Mouse (Mus musculus) hematopoietic stem cell, adult 5-6 weeks (primary cell): Measurements from ENCODE around the gene Fxyd7. TPM values are rescaled to one million over a fixed set of nuclear protein-coding genes. Genes with fewer than 3 reads are reported as not detected.

Experiments used
- ATAC-seq, 2 experiments: fragments of 125-278 bp in 1 of 2; replicated peaks in 1 of 2; 2 replicates each; pipeline ENCODE4 v1.8.0; 2016 to 2017; ENCODE audit warnings: inconsistent platforms in 2 of 2, mild to moderate bottlenecking in 2 of 2, moderate number of reproducible peaks in 2 of 2, low read depth in 1 of 2, moderate TSS enrichment in 1 of 2; ENCODE audit not compliant: low FRiP score in 2 of 2, poor library complexity in 2 of 2, severe bottlenecking in 2 of 2, insufficient read depth in 1 of 2, low TSS enrichment in 1 of 2
- total RNA-seq: library from RNA; stranded (forward); fragments of 172-1452, 232-1000 nt; gene quantifications from 2 replicates; pipeline ENCODE4 v1.2.3, GENCODE M21; 2017

Gene Fxyd7
- total RNA-seq, 1 experiment from 2014 or later: 2.2 TPM

DNA sequence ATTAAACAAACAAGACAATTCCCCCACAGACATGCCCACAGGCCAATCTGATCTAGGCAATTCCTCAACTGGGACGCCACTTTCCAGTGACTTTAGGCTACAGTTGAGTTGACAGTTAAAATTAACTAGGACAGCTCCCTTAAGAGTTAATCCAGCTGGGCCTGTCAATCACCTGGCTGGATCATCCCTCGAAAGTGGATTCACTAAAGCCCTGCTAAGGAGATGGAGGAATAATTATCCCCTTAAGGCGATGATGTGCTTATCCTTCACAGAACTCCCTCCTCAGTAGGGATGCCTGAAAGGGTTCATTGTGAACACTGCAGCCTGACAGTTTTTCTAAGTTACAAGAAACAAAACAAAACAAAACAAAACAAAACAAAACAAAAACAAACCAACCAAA is 29.3 kb upstream of the Fxyd7 start:
- ATAC-seq: no peak

DNA sequence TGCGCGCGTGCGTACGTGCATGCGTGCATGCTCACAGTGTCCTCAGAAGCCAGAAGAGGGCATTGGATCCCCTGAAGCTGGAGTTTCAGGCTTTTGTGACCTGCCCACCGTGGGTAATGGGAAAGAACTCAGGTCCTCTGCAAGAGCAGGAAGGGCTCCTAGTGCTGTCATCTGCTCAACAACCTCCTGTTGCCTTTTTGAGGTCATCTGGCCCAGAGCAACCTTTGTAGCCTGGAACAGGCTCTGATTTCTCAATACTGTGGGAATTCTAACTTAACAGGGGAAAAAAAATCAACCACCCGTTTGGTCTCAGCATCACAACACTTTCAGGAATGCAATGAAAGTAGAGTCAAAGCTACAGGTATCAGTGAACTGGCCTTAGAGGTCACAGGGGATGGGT is 28.4 kb upstream of the Fxyd7 start:
- ATAC-seq: no peak

DNA sequence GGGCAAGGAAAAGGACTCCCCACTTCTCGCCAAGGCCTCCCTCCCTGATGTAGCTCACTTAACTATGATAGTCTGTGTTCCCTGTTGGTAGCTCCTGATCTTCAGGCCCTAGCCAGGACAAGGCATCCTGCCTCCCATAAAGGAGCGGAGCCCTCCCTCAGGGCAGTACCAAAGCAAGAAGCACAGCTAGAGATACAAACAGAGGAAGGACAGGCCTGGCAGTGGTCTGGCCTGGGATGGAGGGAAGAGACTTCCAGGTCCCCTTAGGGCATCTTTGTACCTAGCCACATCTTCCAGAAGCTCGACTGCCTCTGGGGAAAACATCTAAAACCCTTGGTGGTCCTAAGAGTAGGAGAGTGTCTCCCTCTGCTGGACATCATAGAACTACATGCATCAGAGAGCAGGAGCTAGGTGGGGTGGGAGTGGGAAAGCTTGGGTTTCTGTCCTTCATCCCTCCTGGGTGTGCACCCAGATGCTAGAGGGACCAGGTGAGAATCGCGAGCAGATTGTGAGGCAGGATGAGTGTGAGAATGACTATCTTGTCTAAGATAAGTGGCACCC is 26.7 kb upstream of the Fxyd7 start:
- ATAC-seq: peak; percentile 71 to 73; a peak in 3 of 4 replicates

DNA sequence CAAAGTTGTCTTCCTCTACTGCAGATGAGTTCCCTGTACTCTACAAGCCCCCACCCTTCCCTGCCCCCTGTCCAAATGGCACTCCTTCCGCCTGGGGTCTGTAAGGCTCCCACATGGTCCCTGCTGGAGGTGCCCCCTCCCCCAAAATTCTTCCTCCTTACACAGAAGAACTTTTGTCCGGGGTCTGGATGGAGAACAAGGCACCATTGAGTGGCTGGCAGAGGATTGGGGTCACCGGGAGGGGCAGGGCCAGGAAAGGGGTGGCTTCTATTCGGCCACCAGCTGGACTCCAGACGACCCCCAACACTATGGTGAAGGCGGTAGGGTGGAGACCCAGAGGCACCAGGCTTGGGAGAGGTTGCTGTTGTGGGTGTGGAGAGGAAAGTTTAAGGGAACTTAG is 26.2 kb upstream of the Fxyd7 start:
- ATAC-seq: no peak

DNA sequence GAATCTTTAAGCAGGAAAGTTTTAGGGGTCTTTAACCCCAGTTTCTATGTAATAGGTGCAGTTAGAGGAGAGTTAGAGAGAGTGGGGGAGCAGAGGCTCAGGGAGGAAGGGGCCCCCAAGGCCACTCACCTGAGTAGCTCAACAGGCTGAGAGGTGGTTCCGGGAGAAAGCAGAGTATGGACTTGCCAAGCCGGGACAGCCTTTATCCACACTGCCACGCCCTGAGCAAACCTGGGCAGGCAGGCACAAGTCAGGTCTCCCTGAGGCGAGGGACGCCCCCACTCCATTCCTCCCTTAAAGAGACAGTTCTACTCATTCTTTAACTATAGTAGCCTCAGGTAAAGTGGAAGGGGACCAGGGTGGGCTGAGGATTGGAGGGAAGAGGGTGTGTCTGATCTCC is 25.2 kb upstream of the Fxyd7 start, which contains the start of gene Fxyd3:
TSS of gene Fxyd3 (minus strand) at position 213 of the 400 bp plus-strand sequence.
- ATAC-seq: no peak

DNA sequence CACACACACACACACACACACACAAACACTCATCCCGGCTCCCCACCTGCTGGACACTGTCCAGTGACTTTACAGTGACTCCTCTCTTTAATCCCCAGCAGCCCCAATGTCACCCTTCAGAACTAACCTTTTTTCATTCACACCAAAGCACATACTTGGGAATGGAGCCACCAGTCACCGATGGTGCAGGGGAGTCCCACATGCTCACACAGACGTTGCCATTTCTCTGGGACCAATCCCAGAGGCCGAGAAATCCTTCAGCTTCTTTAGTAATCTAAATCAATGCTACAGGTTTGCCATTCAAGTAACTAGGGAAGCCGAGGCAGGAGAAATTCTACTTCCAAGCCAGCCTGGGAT is 23.4 kb upstream of the Fxyd7 start:
- no peak for ATAC-seq

DNA sequence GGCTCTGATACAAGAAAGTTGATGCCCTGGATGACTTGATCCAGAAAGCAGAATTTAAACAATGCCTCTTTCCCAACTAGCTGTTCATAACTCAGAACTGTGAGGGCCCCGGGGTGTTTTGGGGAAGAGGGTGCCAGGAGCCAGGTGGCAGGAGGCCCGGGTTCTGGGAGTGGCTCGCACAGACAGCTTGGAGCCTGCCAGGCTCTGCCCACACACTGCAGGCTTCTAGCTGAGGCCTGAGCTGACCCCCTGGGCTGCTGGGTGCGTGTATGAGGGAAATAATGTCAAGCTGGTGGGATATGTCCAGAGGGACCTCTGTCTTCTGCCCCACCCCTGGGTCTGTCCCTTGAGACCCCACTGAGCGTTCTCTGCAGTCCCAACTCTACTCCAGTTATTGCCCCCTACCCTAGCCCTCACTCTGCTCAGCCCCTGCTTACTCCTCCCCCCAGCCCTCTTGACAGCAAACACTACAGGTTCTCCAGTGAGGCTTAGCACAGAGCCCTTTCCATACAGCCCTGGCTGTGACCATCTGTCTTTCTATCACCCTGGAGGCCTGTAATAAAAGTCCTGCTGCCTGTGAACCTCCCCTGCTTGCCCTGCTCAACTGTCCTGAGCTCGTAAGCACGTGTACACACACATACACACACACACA is 22.9 kb upstream of the Fxyd7 start:
- ATAC-seq: no peak

DNA sequence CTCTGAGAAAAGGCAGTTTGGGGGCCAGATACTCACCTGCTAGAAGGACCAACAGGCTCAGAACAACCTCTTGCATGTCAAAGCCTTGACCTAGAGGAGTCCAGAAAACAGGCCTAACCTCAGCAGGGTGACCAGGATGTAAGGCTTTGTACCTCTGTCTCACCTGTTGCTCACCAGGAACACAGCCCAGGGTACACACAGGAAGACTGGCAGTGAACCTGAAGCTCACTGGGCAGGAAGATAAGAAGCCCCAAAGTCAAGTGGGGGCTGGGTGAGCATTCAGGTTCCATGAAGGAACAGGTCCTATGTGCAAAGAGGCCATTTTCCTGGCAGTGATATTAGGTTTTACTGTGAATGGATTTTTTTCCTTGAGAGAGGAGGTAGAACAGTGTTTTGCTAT is 22.3 kb upstream of the Fxyd7 start:
- no peak for ATAC-seq

DNA sequence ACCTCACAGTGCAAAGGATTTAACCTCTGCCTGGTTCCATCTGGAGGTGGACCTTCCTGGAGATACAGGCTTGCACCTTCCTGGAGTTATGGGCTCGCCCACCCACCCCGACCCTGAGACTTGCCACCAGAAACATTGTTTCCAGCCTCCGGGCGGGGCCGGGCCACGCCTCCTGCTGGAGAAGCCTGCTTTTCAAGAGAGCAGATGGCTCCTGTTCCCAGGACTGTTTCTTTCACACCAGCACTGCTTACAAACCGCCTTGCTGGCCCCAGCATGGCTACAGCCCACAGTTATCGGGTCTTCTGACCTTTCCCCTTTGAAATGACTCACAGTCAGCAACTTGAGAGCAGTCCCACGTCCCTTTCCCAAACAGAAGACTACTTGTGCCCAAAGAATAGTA is 21.1 kb upstream of the Fxyd7 start:
- ATAC-seq: no peak

DNA sequence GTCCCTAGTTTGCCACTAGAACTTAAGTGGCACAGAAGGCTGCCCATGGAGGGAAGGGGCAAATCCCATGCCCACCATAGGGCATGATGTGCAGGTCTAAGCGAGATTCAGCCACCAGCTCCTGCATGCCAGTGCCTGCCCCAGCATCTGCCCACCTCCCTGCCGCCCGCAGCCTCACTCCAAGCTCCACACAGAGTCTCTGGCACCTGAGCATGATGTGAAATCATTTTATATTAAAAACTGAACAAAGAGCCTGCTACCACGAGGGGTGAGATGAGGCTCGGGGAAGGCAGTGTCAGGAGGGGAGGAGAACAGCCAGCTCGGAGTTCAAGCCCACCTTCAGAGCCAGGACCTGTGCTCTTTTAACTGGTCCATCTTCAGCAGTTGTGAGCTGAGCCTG is 19.1 kb upstream of the Fxyd7 start:
- no peak for ATAC-seq

DNA sequence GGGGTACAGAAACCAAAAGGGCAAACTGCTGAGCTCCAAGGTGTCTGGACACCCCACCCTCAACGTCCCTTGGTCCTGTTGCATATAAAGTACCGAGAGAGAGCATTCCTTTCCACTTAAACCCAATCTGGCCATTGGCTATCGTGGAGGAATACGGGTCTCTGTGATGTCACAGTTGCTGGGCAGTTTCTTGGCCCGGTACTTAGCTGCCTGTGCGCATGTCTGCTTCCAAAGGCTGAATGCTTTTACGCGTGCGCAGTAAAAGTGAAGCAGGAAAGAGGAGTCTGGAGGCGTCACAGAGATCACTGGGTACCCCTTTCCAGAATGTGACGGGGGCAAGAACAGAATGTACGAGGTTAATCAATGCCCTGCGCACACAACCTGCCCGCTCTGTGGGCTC is 18.2 kb upstream of the Fxyd7 start:
- ATAC-seq: no peak

DNA sequence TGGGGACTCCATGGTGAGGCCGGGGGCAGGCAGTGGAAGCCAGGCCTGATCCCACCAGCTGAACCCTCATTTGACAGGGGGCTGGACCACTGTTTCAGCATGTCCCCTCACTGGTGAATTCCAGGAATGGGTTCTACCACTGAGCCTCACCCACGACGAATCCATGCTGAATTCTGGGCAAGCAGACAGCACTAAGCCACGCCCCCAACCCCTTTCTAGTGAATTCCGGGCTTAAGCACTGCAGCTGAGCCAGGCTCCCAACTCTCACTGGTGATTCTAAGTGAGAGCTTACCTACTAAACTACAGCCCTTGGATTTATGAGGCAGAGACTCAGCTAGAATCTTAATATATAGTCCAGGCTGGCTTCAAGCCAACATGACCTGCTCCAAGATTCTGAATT is 16.6 kb upstream of the Fxyd7 start:
- ATAC-seq: no peak

DNA sequence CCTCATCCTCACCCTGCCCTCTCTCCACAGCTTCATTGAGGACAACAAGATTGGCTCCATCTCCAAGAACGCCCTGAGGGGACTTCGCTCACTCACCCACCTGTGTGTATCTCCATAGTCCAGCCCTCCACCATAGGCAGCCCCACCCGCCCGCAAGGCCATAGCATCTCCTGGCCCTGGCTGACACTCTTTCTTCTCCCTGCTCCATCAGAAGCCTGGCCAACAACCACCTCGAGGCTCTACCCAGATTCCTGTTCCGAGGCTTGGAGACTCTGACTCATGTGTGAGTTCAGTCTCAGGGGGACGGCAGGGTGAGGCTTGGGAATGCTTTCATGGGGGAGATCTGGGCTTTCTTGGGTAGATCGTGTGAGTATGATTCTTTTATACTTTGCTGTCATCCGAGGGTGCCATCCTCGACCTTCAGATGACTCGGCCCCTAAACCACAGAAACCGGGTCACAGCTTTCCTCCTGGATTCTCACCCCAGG is 11.8 kb upstream of the Fxyd7 start:
- no peak for ATAC-seq

DNA sequence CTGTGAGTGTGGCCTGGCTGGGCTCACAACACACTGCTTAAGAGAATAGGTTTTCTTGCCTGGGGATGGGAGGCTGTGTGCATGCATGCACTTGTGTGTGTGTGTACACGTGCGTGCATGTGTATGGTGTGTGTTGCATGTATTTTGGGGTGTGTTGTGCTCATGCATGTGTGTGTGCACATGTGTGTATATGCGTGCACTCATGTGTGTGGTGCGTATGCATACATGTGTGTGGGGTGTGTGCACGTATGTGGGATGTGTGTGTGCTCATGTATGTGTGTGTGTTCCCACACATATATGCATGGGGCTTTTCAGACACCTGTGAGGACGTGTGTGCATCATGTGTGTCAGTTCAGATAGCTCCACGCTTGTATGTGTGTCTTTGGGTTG is 9.3 kb upstream of the Fxyd7 start:
- no peak for ATAC-seq

DNA sequence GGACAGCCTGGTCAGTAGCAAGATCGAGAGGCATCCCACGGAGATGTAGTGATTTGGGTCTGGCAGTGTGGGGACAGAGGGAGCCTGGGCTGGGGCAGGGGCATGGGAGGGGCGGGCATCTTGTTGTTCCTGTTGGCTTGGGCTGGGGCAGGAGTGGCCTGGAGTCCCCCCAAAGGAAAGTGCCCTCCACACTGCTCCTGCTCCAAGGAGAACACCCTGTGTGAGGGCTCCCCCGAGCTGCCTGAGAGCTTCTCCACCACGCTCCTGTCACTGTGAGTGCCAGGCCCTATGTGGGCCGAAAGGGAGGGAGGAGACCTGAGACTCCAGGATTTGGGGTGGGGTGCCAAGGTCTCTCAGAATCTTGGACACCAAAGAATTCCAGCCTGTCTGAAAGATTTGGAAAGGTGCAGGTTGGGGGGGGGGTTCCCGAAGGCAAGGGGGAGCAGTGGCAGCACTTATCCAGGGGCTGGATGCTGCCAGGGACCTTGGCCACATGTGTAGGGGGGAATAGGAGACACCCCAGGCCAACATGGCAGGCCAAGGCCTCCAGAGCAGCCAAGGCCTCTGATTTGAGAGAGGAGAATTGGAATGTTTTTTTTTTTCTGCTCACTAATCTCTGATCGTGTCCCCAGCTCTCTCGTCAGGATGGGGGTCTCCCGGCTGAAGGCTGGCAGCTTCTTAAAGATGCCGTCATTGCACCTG is 8.8 kb upstream of the Fxyd7 start:
- no peak for ATAC-seq

DNA sequence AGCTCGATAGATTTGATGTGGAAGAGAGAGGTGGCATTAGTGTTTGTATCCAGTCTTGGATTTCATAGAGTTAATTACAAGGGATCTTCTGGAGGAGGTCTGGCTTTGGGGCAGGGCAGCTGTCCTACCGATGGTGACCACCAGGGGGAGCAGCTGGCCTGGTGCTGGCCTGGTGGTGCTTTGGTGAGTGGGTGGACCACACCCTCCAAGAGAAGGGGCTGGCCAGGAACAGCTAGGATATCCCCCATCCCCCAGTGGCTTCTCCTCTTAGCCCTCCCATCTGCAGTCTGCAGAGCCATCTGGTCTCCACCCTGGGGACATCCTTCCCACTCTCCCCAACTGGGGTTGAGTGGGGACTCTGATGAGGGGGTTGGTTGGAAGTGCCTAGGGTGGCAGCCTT is 7.8 kb upstream of the Fxyd7 start, which contains the start of gene Lgi4:
TSS of gene Lgi4 (plus strand) at position 235 of the 400 bp plus-strand sequence.
- peak; percentile 78 to 79 for ATAC-seq

DNA sequence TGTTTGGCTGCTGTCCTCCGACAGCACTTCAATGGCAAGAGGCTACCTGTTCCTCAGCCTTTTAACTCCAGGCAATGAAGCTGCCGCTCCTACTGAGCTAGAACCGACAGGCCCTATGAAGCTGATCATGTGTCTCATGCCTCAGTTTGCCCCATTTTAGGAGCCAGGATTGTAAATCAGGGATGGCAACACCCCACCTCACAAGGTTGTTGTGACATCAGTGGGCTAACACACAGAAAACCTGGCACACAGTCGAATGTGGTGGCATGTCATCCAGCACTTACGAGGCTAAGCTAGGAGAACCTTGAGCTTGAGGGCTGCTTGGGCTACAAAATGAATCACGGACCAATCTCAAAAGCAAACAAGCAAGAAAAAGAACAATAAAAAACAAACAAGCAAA is 6.9 kb upstream of the Fxyd7 start:
- no peak for ATAC-seq

DNA sequence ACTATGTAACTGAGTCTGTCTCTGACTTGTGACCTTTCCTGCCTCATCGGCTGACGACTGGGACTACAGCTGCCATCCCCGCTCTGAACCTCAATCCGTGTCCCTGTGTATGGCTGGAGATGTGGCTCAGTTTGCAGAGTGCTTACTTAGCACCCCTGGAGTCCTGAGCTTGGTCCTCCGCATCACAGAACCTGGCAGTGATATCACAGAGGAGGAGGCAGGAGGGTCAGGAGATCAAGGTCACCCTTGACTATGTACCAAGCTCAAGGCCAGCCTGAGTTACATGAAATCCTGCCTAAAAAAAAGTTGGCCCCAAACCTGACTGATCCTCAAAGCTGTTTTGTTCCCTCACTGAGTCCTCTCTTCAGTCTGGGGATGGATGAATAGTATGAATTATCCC is 6.5 kb upstream of the Fxyd7 start:
- no peak for ATAC-seq

DNA sequence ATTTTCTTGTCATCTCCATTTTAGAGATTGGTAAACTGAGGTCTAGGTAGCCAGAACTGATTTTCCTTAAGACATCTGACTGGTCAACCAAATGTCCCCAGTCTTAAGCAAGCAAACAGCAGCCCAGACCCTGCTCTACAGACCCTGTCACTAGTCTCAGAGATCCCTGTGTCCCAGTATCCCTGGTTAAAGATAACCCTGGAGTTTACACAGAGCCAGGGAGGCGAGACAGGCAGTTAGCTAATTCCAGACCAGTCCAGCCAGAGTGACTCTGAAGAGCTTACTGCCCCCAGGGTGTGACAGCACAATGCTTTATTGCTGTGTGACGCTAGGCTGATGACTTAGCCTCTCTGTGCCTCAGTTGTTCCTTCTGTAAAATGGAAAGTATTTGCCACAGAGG is 5.8 kb upstream of the Fxyd7 start, which contains the start of gene Fxyd1:
TSS of gene Fxyd1 (minus strand) at position 129 of the 400 bp plus-strand sequence.
- no peak for ATAC-seq
